In the genomic region with DNA sequence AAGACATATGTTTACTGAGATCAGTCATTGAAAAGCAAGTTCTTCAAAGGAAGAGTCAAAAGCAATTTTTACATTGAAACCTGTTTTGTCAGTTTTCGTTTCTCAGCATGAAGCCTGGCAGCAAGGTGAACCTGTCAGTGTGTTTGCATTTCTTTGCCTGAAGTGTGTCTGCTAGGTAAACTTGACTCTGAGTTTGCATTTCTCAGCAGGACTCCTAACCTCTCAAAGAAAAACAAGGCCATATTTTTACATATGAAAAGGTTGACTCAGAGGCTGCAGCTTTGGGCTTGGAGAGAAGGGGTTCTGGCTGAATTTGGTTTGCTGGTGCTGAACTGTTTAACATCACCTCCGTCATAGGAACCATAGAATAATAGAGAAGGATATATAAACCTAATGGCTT, we compare ENCODE assay signal across 21 mouse cellular contexts.
"Had no signal": no experiment of that assay in that cellular context is flagged by ENCODE, and none has a peak within 500 bp of the region (broad histone marks: within the 10 kb centered on the region; RNA-seq: fewer than 3 reads in every experiment).

No protein-coding gene starts in this region.

- H3K4me1 ChIP-seq: liver, embryonic 15.5 days; lung, embryonic 15.5 days; midbrain, embryonic 10.5 days; midbrain, embryonic 12.5 days; neural tube, embryonic 13.5 days; neural tube, embryonic 15.5 days had no signal

- H3K9ac ChIP-seq: liver, embryonic 15.5 days; liver, postnatal 0 days; lung, embryonic 15.5 days; midbrain, embryonic 12.5 days; neural tube, embryonic 13.5 days; neural tube, embryonic 15.5 days had no signal

- H3K4me3 ChIP-seq: liver, embryonic 15.5 days; lung, embryonic 15.5 days; midbrain, embryonic 10.5 days; midbrain, embryonic 12.5 days; myocyte; neural tube, embryonic 13.5 days; neural tube, embryonic 15.5 days had no signal

- H3K27me3 ChIP-seq: liver, embryonic 15.5 days; lung, embryonic 15.5 days; midbrain, embryonic 12.5 days; neural tube, embryonic 13.5 days; neural tube, embryonic 15.5 days had no signal

- ATAC-seq: liver, postnatal 0 days; midbrain, embryonic 16.5 days had no signal

- H3K36me3 ChIP-seq: liver, embryonic 15.5 days; lung, embryonic 15.5 days; midbrain, embryonic 10.5 days; midbrain, embryonic 12.5 days; neural tube, embryonic 13.5 days; neural tube, embryonic 15.5 days had no signal

- H3K27ac ChIP-seq: liver, embryonic 15.5 days; lung, embryonic 15.5 days; macrophage; midbrain, embryonic 10.5 days; midbrain, embryonic 12.5 days; neural tube, embryonic 13.5 days; neural tube, embryonic 15.5 days had no signal

- DNase-seq: liver, postnatal 0 days; lung, postnatal 14 days; lung, postnatal 36 days; midbrain, embryonic 14.5 days; retina, postnatal 1 day; right cerebral cortex, adult 18-20 months; right cerebral cortex, postnatal 25 days; right cerebral cortex, postnatal 4 days; spleen, adult 18-20 months; thymus, adult 18-20 months; thymus, postnatal 14 days; thymus, postnatal 36 days had no signal

- H3K4me2 ChIP-seq: liver, embryonic 15.5 days; lung, embryonic 15.5 days; midbrain, embryonic 12.5 days; neural tube, embryonic 13.5 days; neural tube, embryonic 15.5 days had no signal

- H3K9me3 ChIP-seq: liver, embryonic 15.5 days; lung, embryonic 15.5 days had no signal
